Mouse (Mus musculus): Measurements from ENCODE around the gene Myocos. TPM values are rescaled to one million over a fixed set of nuclear protein-coding genes. Genes with fewer than 3 reads are reported as not detected.
"Not testable (repeated sequence)": the region's sequence is repeated elsewhere in the genome, so short reads cannot be mapped to it uniquely, and the experiment has no call there.

The Myocos gene
- polyA plus RNA-seq, 1 experiment from 2014 or later: not detected

DNA sequence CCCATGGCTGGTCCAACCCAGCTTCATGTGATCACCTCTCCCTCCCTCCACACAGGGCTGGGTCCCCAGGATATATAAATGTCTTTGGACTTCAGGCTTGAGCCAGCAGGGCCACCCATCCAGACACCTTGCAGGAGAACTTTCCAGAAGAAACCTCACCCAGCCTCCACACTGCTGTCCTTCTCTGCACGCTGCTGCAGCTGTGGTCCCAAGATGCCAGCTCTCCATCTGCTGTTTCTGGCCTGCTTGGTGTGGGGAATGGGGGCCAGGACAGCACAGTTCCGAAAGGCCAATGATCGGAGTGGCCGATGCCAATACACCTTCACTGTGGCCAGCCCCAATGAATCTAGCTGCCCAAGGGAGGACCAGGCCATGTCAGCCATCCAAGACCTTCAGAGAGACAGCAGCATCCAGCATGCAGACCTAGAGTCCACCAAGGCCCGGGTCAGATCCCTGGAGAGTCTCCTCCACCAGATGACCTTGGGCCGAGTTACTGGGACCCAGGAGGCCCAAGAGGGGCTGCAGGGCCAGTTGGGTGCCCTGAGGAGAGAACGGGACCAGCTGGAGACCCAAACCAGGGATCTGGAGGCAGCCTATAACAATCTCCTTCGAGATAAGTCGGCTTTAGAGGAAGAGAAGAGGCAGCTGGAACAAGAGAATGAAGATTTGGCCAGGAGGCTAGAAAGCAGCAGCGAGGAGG, 18.8 kb downstream of the Myocos start, which contains the start of gene Myoc:
Gene Myoc (plus strand): TSS at position 105 of the 700 bp plus-strand sequence.
- H3K4me1 ChIP-seq (replicated peaks; ENCODE audit: control insufficient read depth, insufficient read depth, low read length): no peaks in the 10 kb centered on the region
- no peak within 1 kb of the TSS for H3K4me3 ChIP-seq (ENCODE audit: low read depth, low read length)
- no peak for TF ChIP-seq CTCF (IDR thresholded peaks at IDR 0.05; ENCODE audit: low read depth)
- H3K9me3 ChIP-seq (ENCODE audit: control insufficient read depth): peaks cover 4% of the 10 kb centered on the region; the same call in 1 of the 2 replicates
- H3K27me3 ChIP-seq (replicated peaks; ENCODE audit: control insufficient read depth, insufficient read depth, low read length): no peaks in the 10 kb centered on the region
- H3K36me3 ChIP-seq (ENCODE audit: control insufficient read depth, insufficient read depth): no peaks in the 10 kb centered on the region
- H3K9ac ChIP-seq (ENCODE audit: low read depth, low read length): no peak within 1 kb of the TSS
- H3K27ac ChIP-seq (ENCODE audit: low read depth, low read length): no peak within 1 kb of the TSS
- no peak for ATAC-seq
- WGBS: 81% methylated on average over 10 of the region's 10 CpGs
- no peak within 1 kb of the TSS for H3K4me2 ChIP-seq (replicated peaks; ENCODE audit: low read depth)

- Histone ChIP-seq H3K4me3 (ENCODE audit: low read depth, low read length) (no peak overlapping the region), H3K27ac (ENCODE audit: low read depth, low read length) (no peak overlapping the region), H3K4me2 (replicated peaks; ENCODE audit: low read depth) (no peak overlapping the region), H3K9me3 (ENCODE audit: control insufficient read depth) (peaks cover 4% of the 10 kb centered on the region; the same call in 1 of the 2 replicates), H3K4me1 (replicated peaks; ENCODE audit: control insufficient read depth, insufficient read depth, low read length) (no peaks in the 10 kb centered on the region), H3K36me3 (ENCODE audit: control insufficient read depth, insufficient read depth) (no peaks in the 10 kb centered on the region), H3K9ac (ENCODE audit: low read depth, low read length) (no peak overlapping the region), H3K27me3 (replicated peaks; ENCODE audit: control insufficient read depth, insufficient read depth, low read length) (no peaks in the 10 kb centered on the region)
- whole genome bisulfite sequencing: 90% methylated on average over 4 of the region's 4 CpGs
- ATAC-seq: no peak
- no peak for TF ChIP-seq CTCF (IDR thresholded peaks at IDR 0.05; ENCODE audit: low read depth)
These were observed 19.5 kb downstream of the Myocos start for GRCm38 (mm10) chr1:162638535-162638934.

GRCm38 (mm10) chr1:162636516-162636915, 21.5 kb downstream of the Myocos start:
- Histone ChIP-seq H3K4me3 (ENCODE audit: low read depth, low read length) (no peak overlapping the region), H3K27me3 (replicated peaks; ENCODE audit: control insufficient read depth, insufficient read depth, low read length) (no peaks in the 10 kb centered on the region), H3K27ac (ENCODE audit: low read depth, low read length) (no peak overlapping the region), H3K9ac (ENCODE audit: low read depth, low read length) (no peak overlapping the region), H3K9me3 (ENCODE audit: control insufficient read depth) (peaks cover 4% of the 10 kb centered on the region; the same call in 1 of the 2 replicates), H3K4me2 (replicated peaks; ENCODE audit: low read depth) (no peak overlapping the region), H3K4me1 (replicated peaks; ENCODE audit: control insufficient read depth, insufficient read depth, low read length) (no peaks in the 10 kb centered on the region), H3K36me3 (ENCODE audit: control insufficient read depth, insufficient read depth) (no peaks in the 10 kb centered on the region)
- no peak for TF ChIP-seq CTCF (IDR thresholded peaks at IDR 0.05; ENCODE audit: low read depth)
- ATAC-seq: no peak
- WGBS: 70% methylated on average over 3 of the region's 3 CpGs

DNA sequence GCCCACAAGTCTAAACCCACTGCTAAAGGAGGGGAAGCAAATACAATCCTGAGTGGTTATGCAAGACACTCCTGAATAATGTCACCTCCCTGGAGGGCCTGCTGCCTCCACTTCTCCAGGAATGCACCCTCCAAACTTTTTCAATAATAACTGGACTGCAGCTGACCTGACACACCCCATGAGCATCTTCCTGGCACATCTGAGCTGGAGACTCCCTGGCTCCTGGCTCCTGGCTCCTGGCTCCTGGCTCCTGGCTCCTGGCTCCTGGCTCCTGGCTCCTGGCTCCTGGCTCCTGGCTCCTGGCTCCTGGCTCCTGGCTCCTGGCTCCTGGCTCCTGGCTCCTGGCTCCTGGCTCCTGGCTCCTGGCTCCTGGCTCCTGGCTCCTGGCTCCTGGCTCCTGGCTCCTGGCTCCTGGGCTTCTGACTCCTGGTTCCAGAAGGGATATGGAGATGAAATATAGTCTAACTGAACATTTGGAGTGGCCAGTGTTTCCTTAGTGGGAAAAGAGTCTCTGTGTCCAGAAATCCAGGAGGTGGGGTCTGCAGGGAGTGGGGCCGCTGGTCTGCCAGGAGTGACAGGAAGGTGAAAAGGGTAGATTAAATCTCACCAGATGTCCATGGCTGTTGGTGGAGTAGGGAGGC, 22.6 kb downstream of the Myocos start:
- H3K4me2 ChIP-seq (replicated peaks; ENCODE audit: low read depth); H3K9me3 ChIP-seq (ENCODE audit: control insufficient read depth); H3K27ac ChIP-seq (ENCODE audit: low read depth, low read length); H3K4me3 ChIP-seq (ENCODE audit: low read depth, low read length); H3K36me3 ChIP-seq (ENCODE audit: control insufficient read depth, insufficient read depth); ATAC-seq; H3K9ac ChIP-seq (ENCODE audit: low read depth, low read length); H3K4me1 ChIP-seq (replicated peaks; ENCODE audit: control insufficient read depth, insufficient read depth, low read length); H3K27me3 ChIP-seq (replicated peaks; ENCODE audit: control insufficient read depth, insufficient read depth, low read length): not testable (repeated sequence)
- 52% methylated on average over 1 of the region's 1 CpGs for WGBS

DNA sequence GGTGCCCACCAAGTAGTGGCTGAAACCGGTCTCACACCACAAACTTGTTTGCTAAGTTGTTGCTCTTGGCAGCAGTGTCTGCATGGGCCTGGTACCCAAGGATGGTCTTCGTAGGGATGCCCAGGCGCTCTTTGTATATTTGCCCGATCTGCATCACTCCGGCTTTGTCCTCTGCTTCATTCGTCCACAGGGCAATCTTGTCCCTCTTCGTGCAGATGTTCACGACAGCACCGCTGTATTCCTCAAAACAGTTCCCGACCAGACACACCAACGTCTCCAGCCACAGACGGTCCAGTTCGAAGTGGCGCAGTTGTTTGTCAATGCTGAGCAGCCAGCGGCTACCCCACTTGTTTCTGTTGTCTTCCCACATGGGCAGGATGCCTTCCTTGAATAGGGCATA, 29.7 kb downstream of the Myocos start:
- H3K4me1 ChIP-seq (replicated peaks; ENCODE audit: control insufficient read depth, insufficient read depth, low read length); H3K9ac ChIP-seq (ENCODE audit: low read depth, low read length); H3K36me3 ChIP-seq (ENCODE audit: control insufficient read depth, insufficient read depth); H3K4me2 ChIP-seq (replicated peaks; ENCODE audit: low read depth); H3K27me3 ChIP-seq (replicated peaks; ENCODE audit: control insufficient read depth, insufficient read depth, low read length); H3K27ac ChIP-seq (ENCODE audit: low read depth, low read length); ATAC-seq; H3K9me3 ChIP-seq (ENCODE audit: control insufficient read depth); H3K4me3 ChIP-seq (ENCODE audit: low read depth, low read length): not testable (repeated sequence)
- WGBS: 95% methylated on average over 15 of the region's 15 CpGs

DNA sequence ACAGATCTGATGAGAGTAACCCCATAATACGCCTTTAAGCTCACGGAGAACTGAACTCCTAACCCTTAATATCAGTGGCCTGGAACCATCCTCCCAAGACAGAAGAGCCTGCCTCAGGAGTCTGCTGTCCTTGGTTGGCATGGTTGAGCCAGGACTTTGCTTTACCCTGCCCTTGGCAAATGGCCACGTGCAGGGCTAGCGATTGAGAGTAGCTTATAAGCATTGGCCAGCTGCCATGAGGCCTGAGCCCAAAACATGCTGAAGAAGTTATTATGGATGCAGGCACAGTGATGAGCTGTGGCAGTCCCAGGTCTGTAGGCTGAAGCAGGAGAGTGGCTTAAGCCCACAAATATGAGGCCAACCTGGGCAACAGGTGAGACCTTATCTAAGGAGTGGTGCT, 30.2 kb downstream of the Myocos start:
- not testable (repeated sequence) for H3K4me1 ChIP-seq (replicated peaks; ENCODE audit: control insufficient read depth, insufficient read depth, low read length); ATAC-seq; H3K9me3 ChIP-seq (ENCODE audit: control insufficient read depth); H3K4me3 ChIP-seq (ENCODE audit: low read depth, low read length); H3K27me3 ChIP-seq (replicated peaks; ENCODE audit: control insufficient read depth, insufficient read depth, low read length); H3K4me2 ChIP-seq (replicated peaks; ENCODE audit: low read depth); H3K36me3 ChIP-seq (ENCODE audit: control insufficient read depth, insufficient read depth); H3K9ac ChIP-seq (ENCODE audit: low read depth, low read length); H3K27ac ChIP-seq (ENCODE audit: low read depth, low read length)
- WGBS: 74% methylated on average over 4 of the region's 4 CpGs
